Mouse (Mus musculus): Measurements from ENCODE around the gene Ascl4.

Gene Ascl4

GRCm38 (mm10) chr10:85927676-85928445 lies at the start of gene Ascl4:
Ascl4 (plus strand) TSS chr10:85927681.
- DNase-seq: peak; percentile 22 to 38

GRCm38 (mm10) chr10:85879886-85880486 lies 47.5 kb upstream of the Ascl4 start:
- DNase-seq: no peak

- peak; percentile 94 to 97 for DNase-seq
Observed at GRCm38 (mm10) chr10:85916498-85917309, 10.8 kb upstream of the Ascl4 start, which contains the start of gene Prdm4. Prdm4 (minus strand) TSS chr10:85917142.

- DNase-seq: peak; percentile 90 to 93
Observed at GRCm38 (mm10) chr10:85928499-85929207, 1.2 kb downstream of the Ascl4 start.

- DNase-seq: peak; percentile 33 to 34
Observed at GRCm38 (mm10) chr10:85929208-85929591, 1.7 kb downstream of the Ascl4 start.

GRCm38 (mm10) chr10:85929962-85930361 lies 2.5 kb downstream of the Ascl4 start:
- no peak for DNase-seq

- DNase-seq: no peak
Observed at GRCm38 (mm10) chr10:85936280-85936965, 8.9 kb downstream of the Ascl4 start.

GRCm38 (mm10) chr10:85948483-85949196 lies 21.2 kb downstream of the Ascl4 start:
- no peak for DNase-seq

- no peak for DNase-seq
Observed at GRCm38 (mm10) chr10:85951765-85952443, 24.4 kb downstream of the Ascl4 start.

GRCm38 (mm10) chr10:85953401-85953800 lies 25.9 kb downstream of the Ascl4 start:
- peak in 1 of 2 experiments; percentile 15 for DNase-seq

GRCm38 (mm10) chr10:85954429-85954828 lies 26.9 kb downstream of the Ascl4 start:
- peak in 1 of 2 experiments; percentile 29 for DNase-seq

GRCm38 (mm10) chr10:85956871-85957419 lies 29.5 kb downstream of the Ascl4 start:
- peak; percentile 14 to 18 for DNase-seq

- peak; percentile 99 to 100 for DNase-seq
Observed at GRCm38 (mm10) chr10:85957464-85957950, 30.0 kb downstream of the Ascl4 start, which contains the start of gene Rtcb. Rtcb (minus strand) TSS chr10:85957823.

GRCm38 (mm10) chr10:85962897-85963296 lies 35.4 kb downstream of the Ascl4 start:
- no peak for DNase-seq

- DNase-seq: no peak
Observed at GRCm38 (mm10) chr10:85964316-85964715, 36.8 kb downstream of the Ascl4 start.

- DNase-seq: no peak
Observed at GRCm38 (mm10) chr10:85966476-85966875, 39.0 kb downstream of the Ascl4 start.

- DNase-seq: no peak
Observed at GRCm38 (mm10) chr10:85967411-85968156, 40.1 kb downstream of the Ascl4 start.

- DNase-seq: peak; percentile 84 to 89
Observed at GRCm38 (mm10) chr10:85968157-85968634, 40.7 kb downstream of the Ascl4 start.

- no peak for DNase-seq
Observed at GRCm38 (mm10) chr10:85968731-85969130, 41.2 kb downstream of the Ascl4 start.

Data from cerebellum, postnatal 25 days (tissue).